Mouse (Mus musculus) liver, embryonic 11.5 days (tissue): Measurements from ENCODE around the gene Samsn1. TPM values are rescaled to one million over a fixed set of nuclear protein-coding genes. Genes with fewer than 3 reads are reported as not detected.

Experiments
- ATAC-seq: fragments of 200-750 bp; cut with Nextera tagmentation; replicated peaks from 2 replicates; pipeline ENCODE4 v1.8.0; 2017; ENCODE audit warnings: moderate number of reproducible peaks, mild to moderate bottlenecking, moderate TSS enrichment, moderate library complexity; ENCODE audit not compliant: low FRiP score
- DNase-seq: peaks from one replicate; pipeline ENCODE4 v3.0.0-alpha.2; 2017; ENCODE audit warnings: low spot score
- H3K27ac ChIP-seq: fragments of 300-500 bp; sonication (generic); 2 replicates; pipeline ENCODE4 v1.5.1; 2014; ENCODE audit warnings: mild to moderate bottlenecking, low read depth, low read length, control low read depth
- H3K27me3 ChIP-seq: fragments of 300-500 bp; sonication (generic); replicated peaks from 2 replicates; pipeline ENCODE4 v1.6.1; 2014; ENCODE audit warnings: low read length, mixed read lengths; ENCODE audit not compliant: control insufficient read depth, insufficient read depth
- H3K36me3 ChIP-seq: fragments of 300-500 bp; sonication (generic); 2 replicates; pipeline ENCODE4 v1.6.1; 2014; ENCODE audit warnings: mild to moderate bottlenecking, low read length, moderate library complexity, mixed read lengths; ENCODE audit not compliant: control insufficient read depth, insufficient read depth
- H3K4me1 ChIP-seq: fragments of 300-500 bp; sonication (generic); replicated peaks from 2 replicates; pipeline ENCODE4 v1.6.1; 2014; ENCODE audit warnings: low read length, mixed read lengths; ENCODE audit not compliant: control insufficient read depth, insufficient read depth
- H3K4me2 ChIP-seq: fragments of 300-500 bp; sonication (generic); 2 replicates; pipeline ENCODE4 v1.6.1; 2014; ENCODE audit warnings: mild to moderate bottlenecking, control low read depth, moderate library complexity
- H3K4me3 ChIP-seq: fragments of 300-500 bp; sonication (generic); 2 replicates; pipeline ENCODE4 v1.5.1; 2014; ENCODE audit warnings: low read depth, low read length, control low read depth
- H3K9ac ChIP-seq: fragments of 300-500 bp; sonication (generic); 2 replicates; pipeline ENCODE4 v1.6.1; 2014; ENCODE audit warnings: low read depth, low read length, control low read depth
- H3K9me3 ChIP-seq: fragments of 300-500 bp; sonication (generic); 2 replicates; pipeline ENCODE4 v1.6.1; 2016; ENCODE audit warnings: low read length, inconsistent platforms, mixed read lengths; ENCODE audit not compliant: control insufficient read depth
- WGBS: fragments of 180-500 bp; shearing (Covaris S2); extraction: QIAGEN DNeasy Blood & Tissue Kit; methylation state at CpG from one replicate; pipeline ENCODE4 v1.1.7; 2014; 5-methylcytosine and 5-hydroxymethylcytosine counted together
- polyA plus RNA-seq: library from polyadenylated mRNA; unstranded; fragments of >200 nt; fragmentation: Nextera tagmentation; extraction: Ambion mirVana; gene quantifications from 2 replicates; pipeline ENCODE4 v1.2.1, GENCODE M21; 2014

Samsn1 gene
- polyA plus RNA-seq, 1 experiment from 2014 or later: 24.0 TPM

DNA sequence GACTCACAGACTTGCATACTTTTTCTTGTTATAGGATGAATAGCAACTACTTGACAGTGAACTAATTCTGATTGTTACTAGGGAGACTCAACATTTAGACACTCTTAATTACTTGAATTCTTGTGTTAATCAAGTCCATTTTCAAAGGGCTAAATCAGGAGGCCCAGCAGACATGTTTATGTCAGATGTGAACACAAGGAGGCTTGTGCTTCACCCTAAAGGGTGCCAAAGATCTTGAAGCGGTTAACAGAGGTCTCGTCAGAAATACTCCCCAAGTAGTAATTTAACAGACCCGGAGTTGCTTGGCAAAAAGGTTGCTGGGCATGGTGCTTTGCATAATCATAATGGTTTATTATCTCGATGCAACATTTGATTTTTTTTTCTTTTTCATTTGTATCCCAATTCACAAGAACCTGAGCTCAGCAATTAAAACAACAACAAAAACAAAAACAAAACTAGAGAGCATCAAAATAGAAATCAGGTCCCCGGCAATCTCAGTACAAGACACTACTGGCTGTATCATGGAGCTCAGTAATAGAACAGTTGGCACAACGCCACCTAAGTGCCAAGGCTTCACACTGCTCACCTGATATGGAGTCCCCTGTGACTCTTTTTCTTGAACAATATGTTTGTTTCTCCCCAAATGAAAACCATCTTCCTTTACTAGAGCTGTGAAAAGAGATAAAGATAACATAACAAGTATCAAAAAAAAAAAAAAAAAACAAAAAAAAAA lies 51.6 kb downstream of the Samsn1 start:
- no peak for DNase-seq
- ATAC-seq: no peak
- no peak overlapping the region for H3K4me3 ChIP-seq
- no peaks in the 10 kb centered on the region for H3K27me3 ChIP-seq
- no peak overlapping the region for H3K4me2 ChIP-seq
- no peaks in the 10 kb centered on the region for H3K4me1 ChIP-seq
- no peaks in the 10 kb centered on the region for H3K36me3 ChIP-seq
- no peak overlapping the region for H3K27ac ChIP-seq
- H3K9me3 ChIP-seq: no peaks in the 10 kb centered on the region
- WGBS: 82% methylated on average over 6 of the region's 6 CpGs
- no peak overlapping the region for H3K9ac ChIP-seq

DNA sequence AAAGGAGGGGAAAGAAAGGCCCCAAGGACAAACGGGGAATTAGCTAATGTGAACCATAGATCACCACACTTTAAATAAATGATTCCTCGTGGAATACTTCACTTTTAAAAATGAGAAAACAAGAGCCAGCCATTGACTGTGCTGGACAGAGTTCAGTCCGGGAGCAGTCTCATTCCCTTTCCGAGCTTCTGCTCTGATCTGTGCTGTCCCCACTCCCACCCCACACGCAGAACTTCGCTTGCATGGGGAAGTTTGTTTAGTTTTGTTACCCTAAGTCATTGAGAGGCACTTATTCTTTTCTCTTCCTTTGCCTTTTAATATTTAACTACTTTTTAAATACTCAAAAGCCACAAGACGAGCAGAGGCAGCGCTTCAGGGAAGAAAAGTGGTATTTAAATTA lies 60.1 kb downstream of the Samsn1 start:
- Histone ChIP-seq H3K27ac (no peak overlapping the region), H3K9ac (no peak overlapping the region), H3K36me3 (no peaks in the 10 kb centered on the region), H3K4me1 (no peaks in the 10 kb centered on the region), H3K27me3 (no peaks in the 10 kb centered on the region), H3K9me3 (no peaks in the 10 kb centered on the region), H3K4me2 (no peak overlapping the region), H3K4me3 (no peak overlapping the region)
- ATAC-seq (no peak), DNase-seq (no peak)
- 71% methylated on average over 8 of the region's 8 CpGs for WGBS

DNA sequence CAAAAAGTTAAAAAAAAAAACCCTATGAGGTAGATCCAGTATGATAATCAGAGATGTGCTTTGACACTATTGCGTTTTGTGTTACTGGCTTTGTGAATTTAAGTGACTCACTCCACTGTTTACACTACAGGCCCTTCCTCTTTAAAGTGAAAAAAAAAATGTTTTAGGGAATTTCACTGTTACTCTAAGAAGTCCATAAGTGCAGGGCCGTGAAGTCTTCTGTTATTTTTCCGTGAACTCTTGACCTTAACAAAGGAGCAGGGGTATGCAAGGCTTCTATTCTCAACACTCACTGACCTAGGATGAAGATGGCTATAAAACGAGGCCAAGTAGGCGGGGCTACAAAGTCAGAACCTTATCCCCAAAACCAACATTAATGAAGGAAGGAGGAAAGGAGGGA lies 60.6 kb downstream of the Samsn1 start:
- no peak for ATAC-seq
- no peak overlapping the region for H3K9ac ChIP-seq
- no peaks in the 10 kb centered on the region for H3K27me3 ChIP-seq
- H3K36me3 ChIP-seq: no peaks in the 10 kb centered on the region
- no peaks in the 10 kb centered on the region for H3K9me3 ChIP-seq
- H3K4me1 ChIP-seq: no peaks in the 10 kb centered on the region
- no peak overlapping the region for H3K4me3 ChIP-seq
- WGBS: 67% methylated on average over 5 of the region's 5 CpGs
- no peak overlapping the region for H3K27ac ChIP-seq
- no peak overlapping the region for H3K4me2 ChIP-seq
- no peak for DNase-seq

DNA sequence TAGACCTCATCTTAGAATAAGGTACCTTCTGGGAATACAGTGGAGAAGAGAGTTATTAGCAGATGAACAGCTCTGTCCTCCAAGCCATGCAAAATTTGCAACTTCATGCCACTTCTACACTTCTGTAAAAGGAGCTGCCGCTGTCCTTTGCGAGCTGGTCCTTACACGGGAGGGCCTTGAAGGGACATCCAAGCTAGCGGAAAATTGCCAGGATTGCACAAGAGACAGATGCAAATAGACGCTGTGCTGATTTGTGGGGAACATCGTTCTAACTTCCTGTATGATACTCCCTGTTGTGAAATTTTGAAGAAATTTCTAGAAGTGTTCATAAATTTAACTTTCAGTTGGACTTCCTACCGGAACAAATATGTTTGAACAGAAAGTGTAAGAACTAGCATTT lies 61.0 kb downstream of the Samsn1 start:
- 81% methylated on average over 7 of the region's 7 CpGs for WGBS
- Histone ChIP-seq H3K4me3 (no peak overlapping the region), H3K9ac (no peak overlapping the region), H3K4me2 (no peak overlapping the region), H3K27me3 (no peaks in the 10 kb centered on the region), H3K36me3 (no peaks in the 10 kb centered on the region), H3K4me1 (no peaks in the 10 kb centered on the region), H3K9me3 (no peaks in the 10 kb centered on the region), H3K27ac (no peak overlapping the region)
- ATAC-seq (no peak), DNase-seq (no peak)

DNA sequence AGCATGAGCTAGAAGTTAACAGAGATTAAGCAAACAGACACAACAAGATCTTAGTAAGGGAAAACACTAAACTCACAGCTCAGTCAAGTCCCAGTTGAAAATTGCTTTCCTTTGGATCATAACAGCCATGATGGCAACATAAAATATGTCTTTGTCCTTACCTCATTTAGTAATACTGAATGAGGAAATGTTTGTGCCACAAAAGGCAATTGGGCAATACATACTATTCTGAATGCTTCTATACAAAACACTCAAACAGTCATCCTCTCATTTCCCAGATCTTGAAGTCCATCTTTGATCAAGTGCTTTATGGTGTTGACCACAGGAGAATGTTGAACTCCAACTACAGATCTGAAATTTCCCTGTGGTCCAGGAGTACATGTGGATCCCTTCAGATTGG lies 88.7 kb downstream of the Samsn1 start:
- Histone ChIP-seq H3K4me2 (no peak overlapping the region), H3K4me3 (no peak overlapping the region), H3K9ac (no peak overlapping the region), H3K27me3 (no peaks in the 10 kb centered on the region), H3K4me1 (no peaks in the 10 kb centered on the region), H3K9me3 (no peaks in the 10 kb centered on the region), H3K27ac (no peak overlapping the region), H3K36me3 (no peaks in the 10 kb centered on the region)
- no peak for ATAC-seq
- DNase-seq: no peak

DNA sequence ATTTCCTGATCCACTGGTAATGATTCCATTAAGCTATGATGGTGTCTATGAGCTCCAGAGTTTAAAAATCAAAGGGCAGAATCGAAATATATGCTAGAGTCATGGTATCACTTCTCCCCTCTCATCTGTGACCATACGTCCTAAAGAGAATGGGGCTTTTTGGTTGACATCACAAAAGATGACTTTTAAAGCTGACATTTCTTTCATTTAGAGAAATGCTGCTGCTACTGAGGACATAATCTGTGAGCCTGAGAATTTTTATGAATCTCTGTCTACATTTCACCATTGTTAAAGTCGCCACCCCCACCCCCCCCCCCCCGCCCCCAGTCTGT lies 91.9 kb downstream of the Samsn1 start:
- no peaks in the 10 kb centered on the region for H3K9me3 ChIP-seq
- no peak overlapping the region for H3K4me2 ChIP-seq
- no peak overlapping the region for H3K4me3 ChIP-seq
- WGBS: 84% methylated on average over 4 of the region's 4 CpGs
- DNase-seq (no peak), ATAC-seq (no peak)
- no peak overlapping the region for H3K27ac ChIP-seq
- H3K36me3 ChIP-seq: no peaks in the 10 kb centered on the region
- no peaks in the 10 kb centered on the region for H3K4me1 ChIP-seq
- no peak overlapping the region for H3K9ac ChIP-seq
- H3K27me3 ChIP-seq: no peaks in the 10 kb centered on the region

DNA sequence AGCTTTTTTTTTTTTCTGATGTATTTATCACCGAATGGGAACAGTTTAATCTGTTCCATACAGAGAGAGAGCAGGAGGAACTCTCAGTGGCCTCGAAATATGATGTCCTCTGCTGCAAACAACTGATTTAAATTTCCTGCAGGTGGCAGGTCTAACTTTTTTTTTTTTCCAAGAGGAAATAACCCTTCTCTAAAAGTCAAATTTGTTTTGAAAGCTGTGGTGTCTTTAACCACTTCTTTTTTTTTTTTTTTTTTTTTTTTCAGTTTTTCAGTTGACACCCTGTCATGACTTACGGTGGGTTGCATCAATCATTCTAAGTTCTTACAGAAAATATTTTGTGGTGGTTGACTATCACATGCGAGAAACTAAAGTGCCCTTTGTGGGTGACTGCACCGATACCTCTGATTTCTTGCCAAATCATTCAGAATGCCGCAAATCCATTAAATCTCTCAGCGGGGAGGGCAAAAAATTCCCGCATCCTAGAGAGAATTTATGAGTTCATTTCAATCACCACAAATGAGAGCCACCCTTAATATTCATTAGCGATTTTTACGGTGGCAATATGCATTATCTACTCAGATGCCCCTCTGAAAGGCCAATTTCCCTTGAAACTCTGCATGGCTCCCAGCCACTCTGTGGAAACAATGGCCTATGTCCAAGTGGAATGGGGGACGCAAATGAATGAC lies 92.4 kb downstream of the Samsn1 start:
- ATAC-seq (no peak), DNase-seq (no peak)
- no peak overlapping the region for H3K9ac ChIP-seq
- no peaks in the 10 kb centered on the region for H3K36me3 ChIP-seq
- WGBS: 81% methylated on average over 11 of the region's 11 CpGs
- H3K4me1 ChIP-seq: no peaks in the 10 kb centered on the region
- no peak overlapping the region for H3K27ac ChIP-seq
- H3K27me3 ChIP-seq: no peaks in the 10 kb centered on the region
- H3K4me2 ChIP-seq: no peak overlapping the region
- no peaks in the 10 kb centered on the region for H3K9me3 ChIP-seq
- no peak overlapping the region for H3K4me3 ChIP-seq

DNA sequence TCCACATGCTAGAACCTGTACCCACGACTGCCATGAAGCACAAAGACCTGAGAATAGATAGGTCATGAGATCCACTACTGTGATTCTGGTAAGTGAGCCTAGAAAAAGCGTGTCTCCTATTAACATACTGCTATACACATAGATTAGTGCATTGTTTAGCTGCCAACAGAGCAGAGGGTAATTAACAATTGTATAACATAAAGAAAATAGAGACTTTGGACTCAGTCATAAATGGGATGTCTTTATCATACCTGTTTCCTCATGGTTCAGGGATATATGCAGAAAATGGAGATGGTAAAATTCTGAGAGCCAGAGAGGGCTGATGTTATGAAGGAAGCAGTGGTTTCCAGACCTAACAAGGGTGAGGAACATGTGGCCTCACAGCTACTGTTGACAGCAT lies 95.6 kb downstream of the Samsn1 start:
- 69% methylated on average over 2 of the region's 2 CpGs for WGBS
- no peaks in the 10 kb centered on the region for H3K36me3 ChIP-seq
- H3K4me3 ChIP-seq: no peak overlapping the region
- H3K27ac ChIP-seq: no peak overlapping the region
- no peaks in the 10 kb centered on the region for H3K27me3 ChIP-seq
- no peak overlapping the region for H3K9ac ChIP-seq
- DNase-seq (no peak), ATAC-seq (no peak)
- H3K9me3 ChIP-seq: no peaks in the 10 kb centered on the region
- no peak overlapping the region for H3K4me2 ChIP-seq
- no peaks in the 10 kb centered on the region for H3K4me1 ChIP-seq

DNA sequence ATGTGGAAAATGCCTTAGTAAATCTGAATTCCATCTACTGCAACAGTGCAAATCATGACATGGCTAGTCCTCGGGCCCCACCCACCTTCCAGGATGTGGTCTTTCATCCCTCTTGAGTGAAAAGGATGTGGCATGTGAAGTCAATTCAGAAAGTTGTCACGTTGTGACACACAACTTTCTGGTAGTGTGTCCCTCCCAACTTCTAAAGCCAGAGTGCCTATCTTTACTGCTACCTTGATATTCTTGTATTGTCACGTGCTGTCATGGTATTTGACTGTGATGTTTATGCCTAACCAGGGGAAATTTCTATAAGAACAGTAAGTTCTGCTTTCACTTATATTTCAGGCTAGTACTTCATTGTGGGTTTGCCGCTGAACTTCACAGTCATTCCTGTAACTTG lies 101.2 kb downstream of the Samsn1 start:
- no peak overlapping the region for H3K4me2 ChIP-seq
- 64% methylated on average over 4 of the region's 4 CpGs for WGBS
- no peak overlapping the region for H3K9ac ChIP-seq
- H3K36me3 ChIP-seq: no peaks in the 10 kb centered on the region
- H3K27me3 ChIP-seq: no peaks in the 10 kb centered on the region
- ATAC-seq (no peak), DNase-seq (no peak)
- no peak overlapping the region for H3K27ac ChIP-seq
- no peak overlapping the region for H3K4me3 ChIP-seq
- peaks cover 5% of the 10 kb centered on the region for H3K4me1 ChIP-seq
- no peaks in the 10 kb centered on the region for H3K9me3 ChIP-seq
